Mouse (Mus musculus) right cerebral cortex, postnatal 36 days (tissue): Measurements from ENCODE around the gene Zkscan17.

Experiments used
- DNase-seq, 2 experiments: peaks; one replicate each; pipeline ENCODE4 v3.0.0; 2022; ENCODE audit warnings: low spot score in 2 of 2, mixed read lengths in 1 of 2

The Zkscan17 gene

GRCm38 (mm10) chr11:59519741-59520495, 6.6 kb downstream of the Zkscan17 start:
- DNase-seq = no peak

- DNase-seq = no peak
Measured at GRCm38 (mm10) chr11:59518226-59518625, 8.3 kb downstream of the Zkscan17 start.

- no peak for DNase-seq
Measured at GRCm38 (mm10) chr11:59517441-59517840, 9.1 kb downstream of the Zkscan17 start.

GRCm38 (mm10) chr11:59514789-59515188, 11.8 kb downstream of the Zkscan17 start:
- DNase-seq = no peak

- DNase-seq = no peak
Measured at GRCm38 (mm10) chr11:59514381-59514780, 12.2 kb downstream of the Zkscan17 start.

GRCm38 (mm10) chr11:59513556-59513955, 13.0 kb downstream of the Zkscan17 start:
- DNase-seq = no peak

- DNase-seq = no peak
Measured at GRCm38 (mm10) chr11:59512733-59513132, 13.8 kb downstream of the Zkscan17 start.

GRCm38 (mm10) chr11:59511558-59511957, 15.0 kb downstream of the Zkscan17 start:
- DNase-seq = no peak

- no peak for DNase-seq
Measured at GRCm38 (mm10) chr11:59506713-59507074, 19.9 kb downstream of the Zkscan17 start.

GRCm38 (mm10) chr11:59505839-59506712, 20.5 kb downstream of the Zkscan17 start:
- DNase-seq = peak; percentile 54 to 62

- DNase-seq = peak; percentile 54 to 56
Measured at GRCm38 (mm10) chr11:59505351-59505838, 21.2 kb downstream of the Zkscan17 start.

GRCm38 (mm10) chr11:59501978-59502700, 24.4 kb downstream of the Zkscan17 start:
- DNase-seq = no peak

GRCm38 (mm10) chr11:59497747-59498146, 28.8 kb downstream of the Zkscan17 start:
- no peak for DNase-seq

- peak in 1 of 2 experiments; percentile 48 for DNase-seq
Measured at GRCm38 (mm10) chr11:59496672-59497310, 29.8 kb downstream of the Zkscan17 start.

GRCm38 (mm10) chr11:59486222-59486621, 40.3 kb downstream of the Zkscan17 start:
- DNase-seq = peak in 1 of 2 experiments; percentile 36

- no peak for DNase-seq
Measured at GRCm38 (mm10) chr11:59485641-59486040, 40.9 kb downstream of the Zkscan17 start.

GRCm38 (mm10) chr11:59483212-59483611, 43.3 kb downstream of the Zkscan17 start:
- DNase-seq = no peak

GRCm38 (mm10) chr11:59477240-59477639, 49.3 kb downstream of the Zkscan17 start:
- DNase-seq = no peak

- peak; percentile 85 to 88 for DNase-seq
Measured at GRCm38 (mm10) chr11:59472326-59472677, 54.2 kb downstream of the Zkscan17 start, which contains the start of gene Zfp867. Gene Zfp867, minus strand, starts transcription at chr11:59472474.

- no peak for DNase-seq
Measured at GRCm38 (mm10) chr11:59471413-59472325, 54.9 kb downstream of the Zkscan17 start.
